Mouse (Mus musculus) colon, adult 2 months (tissue): Measurements from ENCODE around the gene Fcgr4. TPM values are rescaled to one million over a fixed set of nuclear protein-coding genes. Genes with fewer than 3 reads are reported as not detected.

ENCODE experiments used
- polyA plus RNA-seq: library from polyadenylated mRNA; depleted of rRNA; stranded (reverse); fragments of >200 nt; gene quantifications from 2 replicates; pipeline ENCODE4 v1.2.3, GENCODE M21; 2012; rRNA removed

Gene Fcgr4
- polyA plus RNA-seq = 1.3 and 1.4 TPM in 2 replicates

GRCm38 (mm10) chr1:171018737-171019136, at the start of gene Fcgr4:
Fcgr4 (plus strand) TSS chr1:171018920.

GRCm38 (mm10) chr1:170976447-170976846, 42.3 kb upstream of the Fcgr4 start, which contains the start of gene Fcgr2b:
Fcgr2b (minus strand) TSS chr1:170976547.

GRCm38 (mm10) chr1:171064491-171065242, 45.9 kb downstream of the Fcgr4 start, which contains the start of gene Fcgr3:
Fcgr3 (minus strand) TSS chr1:171064935.

Other genes starting within 250 kb of the Fcgr4 start
- gene Atf6, start 151.1 kb upstream of the Fcgr4 start, polyA plus RNA-seq = 9.3 and 9.7 TPM in 2 replicates
- gene Gm26620, start 133.9 kb upstream of the Fcgr4 start, polyA plus RNA-seq = 0.74 and 1.2 TPM in 2 replicates
- gene Dusp12, start 133.4 kb upstream of the Fcgr4 start, polyA plus RNA-seq = 12.0 and 13.3 TPM in 2 replicates
- gene Fcrlb, start 106.0 kb upstream of the Fcgr4 start, polyA plus RNA-seq = 0.37 and 0.59 TPM in 2 replicates
- 2.6 and 4.0 TPM in 2 replicates for gene Fcrla, start 91.3 kb upstream of the Fcgr4 start, polyA plus RNA-seq
- 6.6 and 13.8 TPM in 2 replicates for gene Fcgr2b, start 42.4 kb upstream of the Fcgr4 start, polyA plus RNA-seq
- 7.1 and 7.7 TPM in 2 replicates for gene Fcgr3, start 46.0 kb downstream of the Fcgr4 start, polyA plus RNA-seq
- 1.2 and 1.7 TPM in 2 replicates for gene Cfap126, start 95.0 kb downstream of the Fcgr4 start, polyA plus RNA-seq
- gene Sdhc, start 131.7 kb downstream of the Fcgr4 start, polyA plus RNA-seq = 205 and 248 TPM in 2 replicates
- 0.91 and 1.0 TPM in 2 replicates for gene Mpz, start 131.8 kb downstream of the Fcgr4 start, polyA plus RNA-seq
- 42.0 and 71.2 TPM in 2 replicates for gene Pcp4l1, start 177.3 kb downstream of the Fcgr4 start, polyA plus RNA-seq
- 2.3 and 2.4 TPM in 2 replicates for gene Nr1i3, start 195.1 kb downstream of the Fcgr4 start, polyA plus RNA-seq
- 35.4 and 39.0 TPM in 2 replicates for gene Tomm40l, start 203.6 kb downstream of the Fcgr4 start, polyA plus RNA-seq
- gene Apoa2, start 206.1 kb downstream of the Fcgr4 start, polyA plus RNA-seq = 0.64 and 3.6 TPM in 2 replicates
- gene Fcer1g, start 215.4 kb downstream of the Fcgr4 start, polyA plus RNA-seq = 34.3 and 37.0 TPM in 2 replicates
- 4.7 TPM in 2 replicates for gene Adamts4, start 231.5 kb downstream of the Fcgr4 start, polyA plus RNA-seq
- gene Ndufs2, start 232.5 kb downstream of the Fcgr4 start, polyA plus RNA-seq = 134 and 158 TPM in 2 replicates